Mouse (Mus musculus): ENCODE results near the gene Tns3.

GRCm38 (mm10) chr11:8471535-8471934 is 192.8 kb downstream of the Tns3 start:
- no peak for TF ChIP-seq CTCF (IDR thresholded peaks at IDR 0.05; ENCODE audit: low read depth, low read length)
- no peak for TF ChIP-seq POLR2A (IDR thresholded peaks at IDR 0.05; ENCODE audit: insufficient read depth, low read length)
- TF ChIP-seq EP300 (IDR thresholded peaks at IDR 0.05; ENCODE audit: insufficient read depth, low read depth, low read length): no peak
